Mouse (Mus musculus) cerebellum, adult 8-10 months (tissue): Measurements from ENCODE around the gene Naa20.

ENCODE experiments used
- DNase-seq: peaks from one replicate; pipeline ENCODE4 v3.0.0; 2022

Naa20 gene

DNA sequence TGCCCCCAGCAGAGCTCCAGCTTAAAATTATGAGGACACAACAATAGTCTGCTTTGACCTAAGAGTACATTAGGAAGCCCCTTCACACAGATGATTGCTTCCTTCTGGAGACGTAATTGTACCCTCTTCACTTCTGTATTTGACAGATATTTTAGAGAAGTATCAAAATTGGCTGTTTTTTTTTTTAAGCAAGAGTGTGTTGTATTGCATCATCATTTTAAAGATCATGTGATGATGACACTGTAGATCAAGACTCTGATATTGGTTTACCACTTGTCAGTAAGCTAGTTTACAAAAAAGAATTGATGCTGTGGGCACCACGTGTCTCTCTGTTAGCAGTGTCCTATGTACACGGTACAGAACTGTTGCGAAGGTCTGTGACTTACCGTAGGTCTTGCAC lies 50.8 kb downstream of the Naa20 start:
- no peak for DNase-seq

DNA sequence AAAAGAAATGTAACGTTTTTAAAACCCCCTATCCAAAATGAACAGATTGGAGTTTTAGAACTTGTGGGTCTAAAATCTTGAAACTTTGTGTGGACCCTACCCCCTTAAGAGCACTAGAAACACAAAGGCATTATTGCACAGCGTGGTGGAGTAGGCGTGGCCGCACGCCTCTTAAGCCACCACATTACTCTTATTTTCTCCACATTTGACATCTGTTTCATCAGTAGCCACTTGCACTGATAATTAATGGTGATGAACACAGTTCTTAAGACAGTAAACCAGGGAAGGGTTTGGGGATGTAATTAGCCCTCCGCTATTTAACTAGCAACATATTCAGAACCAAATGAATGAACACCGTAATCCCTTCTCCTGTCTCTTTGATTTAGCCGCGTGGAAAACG lies 53.9 kb downstream of the Naa20 start:
- no peak for DNase-seq

DNA sequence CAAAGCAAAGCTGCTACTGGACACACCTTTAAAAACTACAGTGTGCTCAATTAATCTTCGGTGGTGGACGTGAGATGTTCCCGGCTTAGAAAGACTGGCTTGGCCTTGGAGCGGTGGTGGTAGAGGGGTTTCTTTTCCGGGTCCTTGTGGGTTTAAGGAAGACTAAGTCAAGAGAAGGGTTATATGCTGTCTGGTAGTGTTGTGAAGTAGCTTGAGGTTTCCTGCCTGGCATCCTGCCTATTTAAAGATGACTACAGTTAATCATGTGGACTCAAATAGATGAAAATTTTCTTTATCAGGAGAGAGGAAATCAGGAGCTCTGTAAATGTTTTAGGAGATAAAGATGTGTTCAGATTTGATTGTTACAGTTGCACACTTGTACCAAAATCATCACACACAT lies 54.4 kb downstream of the Naa20 start:
- no peak for DNase-seq

DNA sequence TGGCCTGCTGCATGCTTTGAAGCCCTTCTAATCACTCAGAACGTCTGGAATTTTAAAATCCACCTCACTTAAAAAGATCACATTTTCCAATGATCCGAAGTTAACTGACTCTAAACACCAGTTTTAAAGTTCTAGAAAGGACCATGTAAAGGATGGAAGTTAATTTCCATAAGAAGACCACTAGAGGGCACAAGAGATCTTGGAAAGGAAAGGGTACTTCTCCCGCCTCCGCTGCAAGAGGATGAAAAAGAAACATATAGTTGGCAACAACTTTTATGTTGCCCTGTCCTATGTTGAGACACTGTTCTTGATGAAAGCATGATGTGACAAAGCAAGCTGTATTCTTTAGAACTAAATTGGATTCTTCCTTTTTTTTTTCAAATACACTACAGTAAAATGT lies 55.6 kb downstream of the Naa20 start:
- DNase-seq, result no peak

DNA sequence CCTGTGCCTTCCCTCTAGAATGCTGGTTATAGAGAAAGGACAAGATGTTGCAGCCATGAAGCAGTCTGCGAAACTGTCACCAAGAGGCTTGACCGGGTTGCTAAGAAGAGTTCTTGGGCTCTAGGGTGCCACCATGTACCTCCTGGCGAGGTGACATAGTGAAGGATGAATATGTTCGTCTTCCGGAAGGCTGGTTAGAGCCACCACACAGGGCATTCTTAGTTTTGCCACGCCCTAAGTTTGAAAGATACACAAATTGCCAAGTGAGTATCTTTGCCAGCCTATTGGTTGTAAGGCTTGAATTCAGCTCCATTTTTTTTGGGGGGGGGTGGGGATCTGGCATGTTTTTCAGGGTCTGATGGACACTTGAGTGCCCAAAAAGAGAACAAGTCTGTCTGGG lies 56.2 kb downstream of the Naa20 start:
- DNase-seq, result no peak

DNA sequence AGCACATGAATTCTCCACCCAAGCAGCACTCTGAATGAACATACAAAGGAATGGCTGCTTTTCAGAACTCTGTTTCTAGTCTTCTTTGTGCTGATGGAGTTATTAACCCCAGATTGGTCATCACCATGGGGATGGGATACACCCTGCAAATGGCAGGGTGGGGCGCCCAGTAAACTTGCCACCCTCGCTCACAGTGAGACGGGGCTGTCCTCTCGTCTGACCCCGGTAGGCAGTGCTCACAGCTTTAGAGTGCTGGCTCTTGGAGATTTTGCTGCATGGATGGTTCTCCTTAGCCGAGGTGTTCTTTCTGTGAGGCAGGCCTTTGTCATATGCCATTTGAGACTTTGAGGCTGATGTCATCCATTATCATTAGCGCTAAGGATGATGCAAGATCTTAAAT lies 56.7 kb downstream of the Naa20 start:
- no peak for DNase-seq

DNA sequence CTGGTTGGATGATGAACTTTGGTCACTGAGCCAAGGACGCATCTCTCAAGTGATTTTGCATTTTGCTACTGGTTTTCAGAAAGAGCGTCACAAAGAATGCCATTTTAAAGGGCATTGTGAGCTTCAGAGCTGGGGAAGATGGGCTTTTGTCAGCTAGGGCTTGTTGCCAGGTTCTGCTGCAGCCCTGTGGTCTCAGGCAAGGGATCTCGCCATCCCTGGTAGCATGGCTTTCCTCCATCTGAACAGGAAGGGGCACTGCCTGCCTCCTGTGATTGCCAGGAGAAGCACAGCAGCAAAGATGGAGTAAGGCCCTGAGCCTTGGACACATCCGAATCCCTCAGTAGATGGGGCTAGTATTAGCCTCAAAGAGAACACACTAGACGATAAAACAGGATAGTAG lies 60.0 kb downstream of the Naa20 start:
- no peak for DNase-seq
